Mouse (Mus musculus): Measurements from ENCODE around the gene Mtf1. TPM values are rescaled to one million over a fixed set of nuclear protein-coding genes. Genes with fewer than 3 reads are reported as not detected.

The Mtf1 gene
- total RNA-seq, 2 experiments from 2014 or later: 25.1 to 29.6 TPM

GRCm38 (mm10) chr4:124856294-124856693, 54.4 kb downstream of the Mtf1 start:
- DNase-seq: no peak

GRCm38 (mm10) chr4:124858370-124858769, 56.5 kb downstream of the Mtf1 start:
- DNase-seq: no peak

GRCm38 (mm10) chr4:124860446-124860845, 58.5 kb downstream of the Mtf1 start:
- no peak for DNase-seq

GRCm38 (mm10) chr4:124861283-124862188, 59.6 kb downstream of the Mtf1 start, which contains the start of gene Maneal:
Maneal (minus strand) TSS chr4:124862171.
- DNase-seq: no peak

GRCm38 (mm10) chr4:124872719-124873118, 70.8 kb downstream of the Mtf1 start:
- DNase-seq: no peak

- DNase-seq: no peak
Measured at GRCm38 (mm10) chr4:124880599-124880998, 78.7 kb downstream of the Mtf1 start, which contains the start of gene Epha10. Epha10 (plus strand) TSS chr4:124880899.

- DNase-seq: peak; percentile 82 to 84
Measured at GRCm38 (mm10) chr4:124881341-124881908, 79.5 kb downstream of the Mtf1 start.

- no peak for DNase-seq
Measured at GRCm38 (mm10) chr4:124882151-124882729, 80.3 kb downstream of the Mtf1 start.

- no peak for DNase-seq
Measured at GRCm38 (mm10) chr4:124888702-124889101, 86.8 kb downstream of the Mtf1 start.

- no peak for DNase-seq
Measured at GRCm38 (mm10) chr4:124889935-124890334, 88.0 kb downstream of the Mtf1 start.

- peak in 1 of 2 experiments; percentile 45 for DNase-seq
Measured at GRCm38 (mm10) chr4:124890831-124891230, 88.9 kb downstream of the Mtf1 start.

GRCm38 (mm10) chr4:124893769-124894168, 91.9 kb downstream of the Mtf1 start:
- no peak for DNase-seq

- peak in 1 of 2 experiments; percentile 33 for DNase-seq
Measured at GRCm38 (mm10) chr4:124894508-124895428, 92.9 kb downstream of the Mtf1 start.

- no peak for DNase-seq
Measured at GRCm38 (mm10) chr4:124898428-124898827, 96.5 kb downstream of the Mtf1 start.

Other genes starting within 250 kb of the Mtf1 start
- gene 3100002H09Rik, start 191.3 kb upstream of the Mtf1 start, total RNA-seq (2021): 1 to 10 TPM; 1.1 to 1.4 TPM
- gene Pou3f1, start 145.3 kb upstream of the Mtf1 start, total RNA-seq (2021): 10 to 100 TPM; 42.7 to 44.9 TPM
- gene Utp11, start 108.5 kb upstream of the Mtf1 start, total RNA-seq (2021): 10 to 100 TPM; 15.9 to 16.9 TPM
- gene Fhl3, start 101.4 kb upstream of the Mtf1 start, total RNA-seq (2021): 1 to 10 TPM; 1.7 to 2.4 TPM
- 10 to 100 TPM; 34.9 to 35.4 TPM for gene Sf3a3, start 87.3 kb upstream of the Mtf1 start, total RNA-seq (2021)
- 10 to 100 TPM; 40.9 to 51.4 TPM for gene Inpp5b, start 60.3 kb upstream of the Mtf1 start, total RNA-seq (2021)
- gene Yrdc, start 48.6 kb downstream of the Mtf1 start, total RNA-seq (2021): 10 to 100 TPM; 32.0 to 33.5 TPM
- gene 1110065P20Rik, start 49.1 kb downstream of the Mtf1 start, total RNA-seq (2021): 10 to 100 TPM; 87.1 to 93.6 TPM
- 10 to 100 TPM; 50.6 to 52.1 TPM for gene Maneal, start 60.1 kb downstream of the Mtf1 start, total RNA-seq (2021)
- gene Epha10, start 78.8 kb downstream of the Mtf1 start, total RNA-seq (2021): 10 to 100 TPM; 35.0 to 40.9 TPM
- gene 9930104L06Rik, start 134.9 kb downstream of the Mtf1 start, total RNA-seq (2021): 10 to 100 TPM; 25.2 to 26.1 TPM
- gene Cdca8, start 137.2 kb downstream of the Mtf1 start, total RNA-seq (2021): 1 to 10 TPM; 1.9 to 2.0 TPM
- 1 to 10 TPM; 8.8 to 9.8 TPM for gene Rspo1, start 184.3 kb downstream of the Mtf1 start, total RNA-seq (2021)
- gene Gnl2, start 214.5 kb downstream of the Mtf1 start, total RNA-seq (2021): 10 to 100 TPM; 59.3 to 62.4 TPM